Mouse (Mus musculus): ENCODE measurements around the gene Mmp10. TPM values are rescaled to one million over a fixed set of nuclear protein-coding genes. Genes with fewer than 3 reads are reported as not detected.

Mmp10 gene
- polyA plus RNA-seq, 1 experiment from 2014 or later: not detected

Other genes starting within 250 kb of the Mmp10 start
- gene Mmp13, start 229.8 kb upstream of the Mmp10 start, polyA plus RNA-seq (2015; fragmentation: Nextera tagmentation; extraction: Ambion mirVana): 3.8 TPM in 1 of 2 replicates, not detected in the other
- gene Mmp12, start 158.0 kb upstream of the Mmp10 start, polyA plus RNA-seq (2015; fragmentation: Nextera tagmentation; extraction: Ambion mirVana): not detected in 2 replicates
- gene Mmp1b, start 114.3 kb upstream of the Mmp10 start, polyA plus RNA-seq (2015; fragmentation: Nextera tagmentation; extraction: Ambion mirVana): not detected in 2 replicates
- gene Mmp3, start 56.5 kb upstream of the Mmp10 start, polyA plus RNA-seq (2015; fragmentation: Nextera tagmentation; extraction: Ambion mirVana): not detected in 2 replicates
- gene Mmp8, start 56.1 kb downstream of the Mmp10 start, polyA plus RNA-seq (2015; fragmentation: Nextera tagmentation; extraction: Ambion mirVana): 0.14 and 0.38 TPM in 2 replicates
- gene Mmp27, start 69.0 kb downstream of the Mmp10 start, polyA plus RNA-seq (2015; fragmentation: Nextera tagmentation; extraction: Ambion mirVana): not detected in 2 replicates
- gene Mmp20, start 125.9 kb downstream of the Mmp10 start, polyA plus RNA-seq (2015; fragmentation: Nextera tagmentation; extraction: Ambion mirVana): not detected in 2 replicates
- gene Mmp7, start 189.7 kb downstream of the Mmp10 start, polyA plus RNA-seq (2015; fragmentation: Nextera tagmentation; extraction: Ambion mirVana): not detected in 2 replicates